Mouse (Mus musculus): ENCODE data around the gene Nbl1. TPM values are rescaled to one million over a fixed set of nuclear protein-coding genes. Genes with fewer than 3 reads are reported as not detected.

Gene Nbl1
- 10 to 100 TPM; 32.8 to 38.3 TPM for total RNA-seq (2021)

DNA sequence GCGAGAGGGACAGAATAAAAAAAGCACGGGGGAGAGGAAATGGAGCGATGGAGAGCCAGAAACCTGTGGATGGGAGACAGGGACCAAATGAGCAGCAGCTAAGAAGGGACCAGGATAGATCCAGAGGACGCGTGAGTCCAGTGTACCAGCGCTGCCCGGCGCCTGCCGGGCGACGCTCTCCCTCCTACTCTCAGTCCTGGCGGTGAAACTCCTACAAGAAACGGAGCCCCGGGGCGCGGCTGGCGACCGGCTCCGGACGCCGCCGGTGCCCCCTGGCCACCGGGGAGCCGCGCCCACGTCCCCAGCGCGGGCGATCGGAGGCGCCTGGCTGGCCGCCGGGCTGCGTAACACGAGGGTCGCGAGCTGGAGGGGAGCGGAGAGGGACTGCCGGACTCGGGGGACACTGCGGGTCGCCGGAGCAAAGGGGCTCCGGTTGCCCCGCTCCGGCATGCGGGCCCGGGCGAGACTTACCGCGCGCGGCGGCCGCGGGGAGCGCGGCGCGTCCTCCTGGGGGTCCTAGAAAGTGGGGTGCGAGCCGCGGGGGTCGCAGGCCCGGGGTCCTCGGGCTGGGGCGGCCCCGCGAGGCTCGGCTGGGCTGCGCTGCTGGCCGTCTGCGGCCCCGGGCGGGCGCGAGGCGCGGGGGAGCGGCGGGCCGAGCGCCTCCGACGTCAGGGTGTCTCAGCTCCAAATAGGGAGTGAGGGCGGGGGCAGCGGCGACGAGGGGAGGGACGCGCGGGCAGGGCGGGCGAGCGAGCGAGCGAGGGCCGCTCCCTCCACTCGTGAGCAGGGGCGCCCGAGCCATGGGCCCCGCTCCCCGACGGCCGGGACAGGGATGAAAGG lies at the start of gene Nbl1:
TSS of gene Nbl1 (minus strand) at position 638 of the 840 bp plus-strand sequence.
- intact Hi-C loops (cut with DNase I) = no loop called here
- DNase-seq = no peak

DNA sequence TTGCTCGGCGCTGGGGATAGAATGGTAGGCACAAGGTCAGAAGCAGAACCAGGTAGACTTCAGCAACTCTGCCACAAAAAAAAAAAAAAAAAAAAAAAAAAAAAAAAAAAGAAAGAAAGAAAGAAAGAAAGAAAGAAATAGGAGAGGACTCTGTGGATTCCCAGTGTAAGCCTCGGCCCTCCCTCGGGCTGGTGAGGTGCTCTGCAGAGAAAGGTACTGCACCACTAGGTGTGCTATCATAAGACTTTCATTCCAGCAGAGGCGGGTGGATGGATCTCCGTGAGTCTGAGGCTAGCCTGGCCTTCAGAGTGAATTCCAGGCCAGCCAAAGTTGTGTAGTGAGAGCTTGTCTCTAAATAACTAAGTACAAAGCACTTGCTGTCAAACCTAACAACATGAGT lies 49.0 kb upstream of the Nbl1 start:
- no peak for DNase-seq
- intact Hi-C loops (cut with DNase I) = no loop called here

DNA sequence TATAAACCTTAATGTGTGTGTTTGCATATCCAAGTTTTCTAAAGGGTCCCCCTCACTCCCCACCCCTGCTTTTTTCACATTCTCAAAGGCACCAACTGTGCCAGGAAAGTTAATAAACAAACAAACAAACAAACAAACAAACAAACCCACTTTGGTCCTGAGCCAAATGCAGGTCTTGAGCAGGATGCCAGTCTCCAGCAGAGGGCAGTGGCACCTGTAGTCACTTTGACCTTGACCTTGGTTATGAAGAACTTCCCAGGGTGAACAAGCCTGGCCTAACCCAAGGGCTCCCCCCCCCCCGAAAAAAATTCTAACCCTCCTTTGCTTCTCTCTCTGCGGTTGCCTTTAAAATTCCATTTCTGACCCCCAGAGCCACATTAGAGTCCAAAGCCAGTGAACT lies 47.5 kb upstream of the Nbl1 start:
- intact Hi-C loops (cut with DNase I) = no loop called here
- no peak for DNase-seq

DNA sequence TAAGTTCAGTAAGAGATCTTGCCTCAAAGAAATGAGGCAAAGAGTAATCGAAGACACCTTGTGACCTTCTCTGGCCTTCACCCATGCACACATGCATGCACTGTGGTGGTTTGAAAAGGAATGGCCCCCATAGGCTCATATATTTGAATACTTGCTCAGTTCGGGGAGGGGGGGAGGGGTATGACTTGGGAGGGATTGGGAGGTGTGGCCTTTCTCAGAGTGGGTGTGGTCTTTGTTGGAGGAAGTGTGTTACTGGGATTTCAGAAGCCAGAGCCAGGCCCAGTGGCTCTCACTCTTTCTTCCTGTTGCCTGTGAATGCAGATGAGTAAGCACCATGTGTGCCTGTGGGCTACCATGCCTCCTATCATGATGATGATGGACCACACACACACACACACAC lies 43.2 kb upstream of the Nbl1 start:
- DNase-seq = no peak
- intact Hi-C loops (cut with DNase I) = no loop called here

DNA sequence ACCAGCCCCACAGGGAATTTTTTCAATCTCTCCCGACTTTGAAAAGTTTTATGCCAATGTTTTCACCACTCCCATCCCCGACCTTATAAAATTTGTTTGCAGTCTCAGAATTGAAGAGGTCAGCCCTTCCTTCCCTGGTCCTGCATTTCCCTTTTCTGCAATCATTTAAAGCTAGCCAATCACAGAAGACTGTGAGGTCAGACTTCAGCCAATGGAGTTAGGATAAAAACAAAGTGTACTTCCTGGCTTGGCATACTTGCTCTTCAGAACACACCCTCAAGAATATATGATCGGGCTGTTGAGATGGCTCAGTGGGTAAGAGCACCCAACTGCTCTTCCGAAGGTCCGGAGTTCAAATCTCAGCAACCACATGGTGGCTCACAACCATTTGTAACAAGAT lies 40.3 kb upstream of the Nbl1 start:
- DNase-seq = no peak
- intact Hi-C loops (cut with DNase I) = no loop called here

DNA sequence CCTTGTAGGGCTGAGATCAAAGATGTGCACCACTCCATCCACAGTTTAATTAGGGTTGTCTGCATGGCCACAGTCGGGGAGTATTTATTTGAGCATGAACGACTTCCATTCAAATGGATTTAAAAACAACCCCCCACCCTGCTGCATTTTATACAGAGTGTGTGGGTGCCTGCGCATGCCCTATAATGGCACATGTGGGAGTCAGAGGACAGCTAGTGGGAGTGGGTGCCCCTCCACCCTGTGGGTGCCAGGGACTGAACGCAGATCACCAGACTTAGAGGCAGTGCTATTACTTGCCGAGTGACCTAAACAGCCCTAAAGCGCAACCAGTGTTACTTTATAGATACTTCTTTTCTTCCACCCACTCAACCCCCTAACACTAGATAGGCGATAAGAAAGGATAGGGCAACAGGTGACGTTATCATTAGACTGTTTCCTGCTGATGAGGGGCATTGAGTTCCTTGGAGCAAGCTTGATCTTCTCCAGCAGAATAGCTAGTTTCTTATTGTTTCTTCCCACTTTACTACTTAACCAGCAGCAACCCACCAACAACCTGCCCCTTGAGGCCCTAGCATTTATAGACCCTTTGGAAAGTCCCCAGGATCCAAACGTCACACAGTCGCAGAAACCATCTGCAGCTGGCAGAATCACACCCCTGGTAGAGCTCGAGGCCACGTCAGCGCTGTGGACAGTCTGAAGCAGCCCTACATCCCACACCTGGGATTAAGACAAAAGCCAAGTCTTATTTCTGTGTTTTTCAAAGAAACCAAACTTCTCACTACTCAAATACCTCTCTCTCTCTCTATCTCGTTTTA lies 39.3 kb upstream of the Nbl1 start:
- intact Hi-C loops (cut with DNase I) = no loop called here
- no peak for DNase-seq

DNA sequence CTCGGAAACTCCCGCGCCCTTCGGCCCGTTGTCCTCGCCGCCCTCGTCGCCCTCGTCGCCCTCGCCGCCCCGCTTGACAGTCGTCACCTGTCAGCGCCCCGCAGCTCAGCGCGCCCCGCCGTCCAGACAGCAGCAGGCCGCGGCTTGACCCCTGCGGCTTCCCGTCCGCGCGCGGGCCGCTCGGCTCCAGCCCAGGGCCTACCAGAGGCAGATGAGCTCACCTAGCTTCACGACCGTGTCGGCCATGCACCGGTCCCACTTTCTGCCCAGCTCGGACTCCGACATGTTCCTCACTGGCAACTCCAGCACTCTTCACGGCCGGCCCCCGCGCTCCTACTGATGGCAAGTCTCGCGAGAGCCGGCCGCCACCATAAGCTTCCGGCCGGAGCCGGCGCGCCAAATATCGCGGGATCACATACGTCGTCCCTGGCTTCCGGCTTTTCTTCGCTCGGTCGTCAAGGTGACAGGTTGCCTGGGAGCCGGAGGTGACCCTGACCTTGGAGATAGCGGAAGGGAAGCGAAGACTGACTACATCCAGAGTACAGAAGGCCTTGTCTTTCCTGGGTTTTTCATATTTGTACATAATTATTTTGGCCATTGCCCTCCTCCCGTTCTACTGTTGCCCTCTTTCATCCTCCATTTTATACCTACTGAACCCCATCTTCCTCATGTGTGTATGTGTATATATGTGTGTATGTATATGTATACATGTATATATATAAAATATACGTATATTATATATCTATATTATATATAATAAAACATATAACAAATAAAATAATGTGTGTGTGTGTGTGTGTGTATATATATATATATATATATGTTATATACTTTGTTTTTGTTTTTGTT lies 38.1 kb upstream of the Nbl1 start, which contains the start of gene Minos1:
TSS of gene Minos1 (minus strand) at position 413 of the 849 bp plus-strand sequence.
- intact Hi-C loops (cut with DNase I) = no loop called here
- DNase-seq = peak; percentile 98

DNA sequence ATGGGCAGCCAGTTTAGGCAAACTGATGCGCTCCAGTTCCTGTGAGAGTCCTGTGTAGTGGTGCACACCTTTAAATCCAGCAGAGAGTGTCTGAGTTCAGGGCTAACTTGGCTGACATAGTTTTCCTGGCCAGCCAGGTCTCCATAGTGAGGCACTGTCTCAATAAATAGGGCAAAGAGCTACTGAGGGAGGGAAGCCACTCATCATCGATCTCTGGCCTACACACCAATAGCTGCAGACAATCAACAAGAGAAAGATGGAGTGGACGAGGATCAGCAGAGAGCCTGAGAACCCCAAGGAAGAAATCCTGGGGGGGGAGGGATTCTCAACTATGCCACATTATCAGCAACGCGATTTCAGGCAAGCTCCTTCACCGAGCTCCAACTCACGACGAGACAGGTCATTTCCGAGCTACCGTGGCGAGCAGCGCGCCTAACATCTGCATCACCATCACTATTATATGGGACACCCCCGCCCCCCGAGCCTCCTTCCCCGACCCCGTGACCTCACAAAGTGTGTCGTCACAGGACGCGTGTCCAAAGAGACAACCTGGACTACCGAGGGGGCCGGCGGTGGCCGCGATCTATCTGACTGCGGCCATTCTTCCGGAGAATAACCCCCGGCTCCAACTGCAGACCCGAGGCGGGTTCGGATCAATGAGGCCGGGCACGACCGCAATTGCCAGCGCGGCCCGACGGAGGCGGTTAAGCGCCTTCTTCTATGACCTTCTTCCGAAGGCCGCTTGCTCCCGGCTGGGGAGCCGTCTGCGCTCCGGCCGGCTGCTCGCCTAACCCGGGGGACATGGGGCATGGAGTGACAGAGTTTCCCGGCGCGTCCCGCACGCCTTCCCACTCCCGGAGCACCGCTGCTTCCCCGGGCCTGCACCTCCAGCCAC lies 37.3 kb upstream of the Nbl1 start:
- peak; percentile 34 for DNase-seq
- intact Hi-C loops (cut with DNase I) = no loop called here

DNA sequence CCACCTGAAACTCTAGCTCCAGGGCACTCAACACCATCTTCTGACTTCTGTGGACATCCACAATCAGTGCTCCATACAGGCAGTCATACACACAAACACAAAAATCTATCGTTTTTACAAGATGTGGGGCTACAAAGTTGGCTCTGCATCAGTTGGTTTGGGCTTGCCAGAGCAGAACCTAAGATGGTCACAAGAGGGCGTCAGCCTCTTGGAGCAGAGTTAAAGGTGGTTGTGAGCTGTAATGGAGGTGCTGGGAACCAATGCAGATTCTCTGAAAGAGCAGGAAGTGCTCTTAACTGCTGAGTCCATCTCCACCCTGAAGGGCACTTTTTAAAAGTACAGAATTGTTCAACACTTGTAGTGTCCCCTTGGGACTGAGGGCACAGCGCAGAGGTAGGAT lies 33.7 kb upstream of the Nbl1 start:
- intact Hi-C loops (cut with DNase I) = no loop called here
- no peak for DNase-seq

DNA sequence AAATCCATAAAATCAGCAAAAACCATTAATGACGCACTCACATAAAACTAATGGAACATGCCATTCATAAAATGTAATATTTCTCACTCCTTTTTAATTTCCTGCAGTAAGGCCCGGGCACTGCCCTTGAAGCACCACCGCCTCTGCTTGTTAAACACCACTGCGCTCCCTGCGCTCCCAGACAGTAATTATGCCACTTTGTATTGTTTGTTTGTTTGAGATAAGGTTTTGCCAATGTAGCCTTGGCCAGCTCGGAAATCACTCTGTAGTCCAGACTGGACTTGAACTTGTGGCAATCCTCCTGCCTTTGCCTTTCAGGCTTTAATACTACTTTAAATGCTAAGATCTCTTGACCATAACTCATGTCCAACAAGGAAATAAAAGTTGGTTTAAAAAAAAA lies 32.1 kb upstream of the Nbl1 start:
- DNase-seq = no peak
- intact Hi-C loops (cut with DNase I) = no loop called here

DNA sequence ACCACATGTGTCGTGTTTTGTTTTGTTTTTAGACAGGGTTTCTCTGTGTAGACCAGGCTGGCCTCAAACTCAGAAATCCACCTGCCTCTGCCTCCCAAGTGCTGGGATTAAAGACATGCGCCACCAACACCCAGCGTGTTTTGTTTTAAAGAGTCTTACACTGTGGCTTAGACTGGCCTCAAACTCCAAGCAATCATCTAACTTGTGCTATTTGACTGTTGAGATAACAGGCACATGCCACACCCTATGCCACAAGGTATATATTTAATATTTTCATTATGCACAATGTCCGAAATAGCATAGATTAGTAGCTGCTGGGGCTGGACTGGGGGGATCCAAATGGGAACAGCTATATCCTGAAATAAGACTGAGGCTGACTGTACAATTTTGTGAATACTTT lies 29.8 kb upstream of the Nbl1 start:
- intact Hi-C loops (cut with DNase I) = no loop called here
- DNase-seq = no peak

DNA sequence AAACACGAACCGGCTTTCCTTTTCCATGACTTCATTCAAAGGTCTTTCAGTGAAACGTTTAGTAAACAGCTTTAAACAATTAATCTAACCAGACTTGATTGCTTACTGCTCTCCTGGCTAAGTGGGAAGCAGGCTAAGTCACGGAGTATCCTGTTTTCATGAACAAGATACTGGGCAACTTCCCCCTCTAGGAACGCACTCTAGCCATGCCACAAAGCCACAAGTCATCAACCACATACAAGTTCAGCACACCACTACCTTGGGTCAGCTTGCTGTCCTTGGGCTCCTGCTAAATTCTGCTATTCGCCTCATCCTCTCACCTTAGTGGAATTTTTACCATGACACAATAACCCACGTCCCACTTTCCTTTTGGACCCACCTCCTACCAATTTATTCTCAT lies 28.2 kb upstream of the Nbl1 start:
- DNase-seq = no peak
- intact Hi-C loops (cut with DNase I) = no loop called here

DNA sequence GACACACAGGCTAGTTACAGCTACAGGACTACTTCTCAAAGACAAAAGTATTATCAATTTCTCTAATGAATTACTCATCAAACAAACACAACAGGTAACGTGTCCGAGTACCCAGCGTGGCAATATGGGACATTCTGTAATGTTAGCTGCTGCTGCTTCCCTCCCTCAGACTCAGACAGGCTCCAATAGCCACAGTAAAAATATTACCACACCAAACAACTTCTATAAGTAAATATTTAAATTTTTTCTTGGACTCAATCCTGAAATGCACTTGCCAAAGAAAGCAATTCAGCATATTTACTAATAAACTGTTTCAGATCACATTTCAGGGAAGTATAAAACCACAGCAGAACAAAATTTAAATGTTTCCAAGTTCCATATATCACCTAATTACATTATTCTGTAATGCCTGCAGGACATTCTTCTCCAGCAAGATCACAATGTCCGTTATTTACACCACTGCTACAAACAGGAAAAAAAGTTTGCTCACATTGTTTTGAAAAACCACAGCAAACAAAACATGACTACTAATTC lies 27.6 kb upstream of the Nbl1 start:
- intact Hi-C loops (cut with DNase I) = no loop called here
- DNase-seq = no peak

DNA sequence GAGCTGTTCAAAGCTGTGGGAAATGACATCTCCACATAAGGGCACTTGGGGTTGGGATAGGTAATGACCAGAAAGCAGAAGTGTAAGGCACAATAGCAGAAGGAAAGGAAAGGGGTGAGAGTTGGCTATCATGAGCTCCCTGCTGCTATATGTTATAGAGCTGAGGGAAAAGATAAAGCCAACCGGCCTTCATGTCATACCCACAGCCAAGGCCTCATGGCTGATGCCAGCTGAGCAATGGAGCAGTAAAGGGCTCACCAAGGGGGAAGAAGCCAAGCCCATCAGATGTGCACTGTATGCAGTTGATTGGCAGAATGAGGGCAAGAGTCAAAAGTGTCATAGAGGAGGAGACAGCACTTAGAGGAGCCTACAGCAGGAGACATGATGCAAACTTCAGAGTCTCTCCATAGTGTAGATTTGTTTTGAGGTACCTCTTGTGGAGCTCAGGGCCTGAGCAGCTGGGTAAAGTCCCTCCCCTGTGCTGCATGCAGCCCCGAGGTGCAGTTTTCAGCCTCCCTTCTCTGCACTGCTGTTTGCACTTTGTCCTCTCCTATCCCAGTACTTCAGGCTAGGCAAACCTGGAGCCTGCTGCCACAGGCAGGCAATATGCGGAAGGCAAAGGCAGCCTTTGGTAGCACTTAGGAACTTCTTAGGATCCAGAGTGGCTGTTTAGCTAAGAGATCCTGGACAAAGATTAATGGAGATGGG lies 23.7 kb upstream of the Nbl1 start:
- DNase-seq = peak; percentile 34
- intact Hi-C loops (cut with DNase I) = no loop called here

DNA sequence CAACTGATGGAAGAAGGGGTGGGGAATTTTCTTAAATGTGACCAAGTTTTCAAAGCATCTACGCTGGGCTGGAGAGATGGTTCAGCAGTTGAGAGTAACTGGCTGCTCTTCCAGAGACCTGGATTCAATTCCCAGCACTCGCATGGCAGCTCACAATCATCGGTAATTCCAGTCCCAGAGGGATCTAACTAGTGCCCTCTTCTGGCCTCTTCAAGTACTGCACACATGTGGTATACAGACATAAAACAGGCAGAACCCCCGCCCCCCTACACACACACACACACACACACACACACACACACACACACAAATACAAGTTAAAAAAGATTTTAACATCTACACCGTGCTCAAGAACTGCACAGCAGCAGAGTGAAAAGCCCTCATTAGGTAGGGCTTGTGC lies 22.9 kb upstream of the Nbl1 start:
- intact Hi-C loops (cut with DNase I) = no loop called here
- DNase-seq = no peak

DNA sequence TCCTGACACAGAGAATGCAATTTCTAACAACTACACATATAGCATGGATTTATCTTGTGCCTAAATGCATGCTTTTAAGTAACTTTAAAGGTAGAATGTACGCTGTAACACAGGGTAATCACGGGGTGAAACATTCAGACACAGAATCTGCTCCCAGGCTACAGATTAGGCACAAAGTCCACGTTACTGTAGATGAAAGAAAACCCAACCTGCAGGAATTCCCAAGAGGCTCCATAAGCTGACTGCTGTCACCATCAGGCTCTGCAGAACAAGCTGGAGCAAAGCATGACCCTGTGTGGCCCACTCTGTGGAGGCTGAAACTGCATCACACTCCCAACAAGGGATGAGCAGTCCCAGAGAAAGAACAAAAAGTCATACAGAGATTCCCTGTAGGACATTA lies 19.7 kb upstream of the Nbl1 start:
- no peak for DNase-seq
- intact Hi-C loops (cut with DNase I) = no loop called here

DNA sequence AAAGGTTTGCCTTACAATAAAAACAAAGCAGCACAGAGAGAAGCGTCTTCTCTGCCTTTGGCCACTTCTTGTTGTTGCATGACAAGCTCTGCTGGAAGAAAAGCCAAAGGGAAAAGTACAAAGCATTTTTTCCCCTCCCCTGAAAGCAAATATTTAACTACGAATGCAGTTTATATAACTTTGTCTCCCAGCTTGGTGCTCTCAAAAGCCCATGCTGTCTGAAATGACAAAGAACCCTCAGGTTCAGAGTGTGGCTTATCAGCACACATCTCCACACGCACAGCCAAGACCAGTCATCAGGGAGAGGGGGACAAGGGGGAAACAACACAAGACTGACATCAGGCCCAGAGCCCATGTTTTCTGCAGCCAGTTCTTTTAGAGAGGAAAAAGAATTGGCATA lies 18.6 kb upstream of the Nbl1 start:
- DNase-seq = no peak
- intact Hi-C loops (cut with DNase I) = no loop called here

DNA sequence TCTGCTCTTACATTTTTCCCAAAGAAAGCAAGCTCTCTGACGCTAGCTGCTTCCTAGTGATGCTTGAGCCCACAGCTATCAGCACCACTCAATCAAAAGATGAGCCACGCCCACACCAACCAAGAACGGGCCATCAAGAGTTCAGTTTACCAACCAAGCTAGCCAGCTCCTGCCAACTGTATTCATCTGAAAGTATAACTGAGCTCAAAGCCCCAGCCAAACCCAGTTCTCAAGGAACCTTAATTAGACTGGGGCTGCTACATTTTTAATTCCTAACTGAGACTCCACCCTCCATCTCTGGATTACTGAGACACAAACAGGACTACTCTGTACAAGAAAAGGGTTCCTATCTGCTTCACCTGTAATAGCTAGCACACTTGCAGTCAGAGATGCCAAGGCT lies 18.1 kb upstream of the Nbl1 start:
- intact Hi-C loops (cut with DNase I) = no loop called here

DNA sequence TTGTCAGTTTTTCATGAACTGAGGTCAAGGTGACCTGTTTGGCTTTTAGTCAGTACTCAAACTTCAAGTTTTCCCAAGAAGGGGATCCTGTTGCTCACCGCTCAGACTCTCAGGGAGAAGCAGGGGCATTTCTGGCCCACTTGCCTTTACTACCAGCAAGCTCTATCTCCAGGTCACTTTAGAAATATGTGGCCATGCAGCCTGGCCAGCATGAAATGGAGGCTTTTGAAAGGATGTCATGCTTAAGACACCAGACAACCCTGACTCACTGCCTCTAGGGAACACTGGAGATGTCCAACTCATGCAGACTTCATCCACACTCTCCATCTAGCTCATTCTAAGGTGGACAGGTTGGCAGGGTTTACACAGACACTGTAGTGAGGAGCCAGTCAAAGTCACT lies 12.7 kb upstream of the Nbl1 start:
- intact Hi-C loops (cut with DNase I) = no loop called here
- DNase-seq = no peak

More for the DNA sequence above, 18.1 kb upstream of the Nbl1 start:
- DNase-seq = no peak
